Mouse (Mus musculus) cortical plate, adult 2 months (tissue): ENCODE measurements at regions not wholly inside any gene's neighbourhood (a gene's known extent, or its start where the extent isn't known, plus 50 kb on each side); places are given as distances from the start of the nearest gene placed in this dataset.
A peak's percentile ranks its signal among the peaks of the same experiment; 100 is the strongest.

Source experiments
- H3K27ac ChIP-seq: fragments of 200-500 bp; 2 replicates; pipeline ENCODE4 v1.5.1; 2012; ENCODE audit warnings: low read length, control low read depth, inconsistent platforms; ENCODE audit not compliant: insufficient read depth
- H3K4me1 ChIP-seq: fragments of 200-500 bp; 2 replicates; pipeline ENCODE4 v1.6.1; 2011; ENCODE audit warnings: low read length; ENCODE audit not compliant: control insufficient read depth, insufficient read depth
- H3K4me3 ChIP-seq: fragments of 200-500 bp; 2 replicates; pipeline ENCODE4 v1.5.1; 2011; ENCODE audit warnings: mild to moderate bottlenecking, low read length, control low read depth; ENCODE audit not compliant: insufficient read depth
- CTCF ChIP-seq: fragments of 200-500 bp; IDR thresholded peaks from 2 replicates; pipeline ENCODE4 v1.5.1; 2011; ENCODE audit warnings: mild to moderate bottlenecking, control low read depth, low read length; ENCODE audit not compliant: insufficient read depth; ENCODE audit errors: extremely low read depth
- POLR2A ChIP-seq: fragments of 200-500 bp; IDR thresholded peaks from 2 replicates; pipeline ENCODE4 v1.6.1; 2011; ENCODE audit warnings: mild to moderate bottlenecking, low read length, control low read depth; ENCODE audit not compliant: insufficient read depth; ENCODE audit errors: extremely low read depth

- Histone ChIP-seq H3K4me3 (no peak overlapping the region), H3K4me1 (no peaks in the 10 kb centered on the region)
- no peak for TF ChIP-seq CTCF
- no peak for TF ChIP-seq POLR2A
Measured at GRCm38 (mm10) chr8:112933815-112934214, 364.0 kb downstream of the Cntnap4 start.

GRCm38 (mm10) chr8:112935411-112935810 lies 365.6 kb downstream of the Cntnap4 start:
- Histone ChIP-seq H3K4me3 (no peak overlapping the region), H3K27ac (no peak overlapping the region), H3K4me1 (no peaks in the 10 kb centered on the region)
- TF ChIP-seq CTCF = no peak
- TF ChIP-seq POLR2A = no peak

More at GRCm38 (mm10) chr8:112933815-112934214, 364.0 kb downstream of the Cntnap4 start:
- no peak overlapping the region for H3K27ac ChIP-seq

- H3K4me3 ChIP-seq = no peak overlapping the region
- no peak for TF ChIP-seq CTCF
- TF ChIP-seq POLR2A = no peak
- H3K27ac ChIP-seq = no peak overlapping the region
- no peaks in the 10 kb centered on the region for H3K4me1 ChIP-seq
Measured at GRCm38 (mm10) chr8:112935897-112936719, 366.3 kb downstream of the Cntnap4 start.

- no peak overlapping the region for H3K27ac ChIP-seq
- no peaks in the 10 kb centered on the region for H3K4me1 ChIP-seq
- H3K4me3 ChIP-seq = no peak overlapping the region
- TF ChIP-seq CTCF (peak; percentile 83), POLR2A (no peak)
Measured at GRCm38 (mm10) chr8:112972418-112972817, 402.6 kb downstream of the Cntnap4 start.

GRCm38 (mm10) chr8:112975734-112976133 lies 405.9 kb downstream of the Cntnap4 start:
- H3K4me1 ChIP-seq = no peaks in the 10 kb centered on the region
- TF ChIP-seq POLR2A (no peak), CTCF (no peak)
- no peak overlapping the region for H3K27ac ChIP-seq
- H3K4me3 ChIP-seq = no peak overlapping the region

GRCm38 (mm10) chr8:112976312-112976711 lies 406.5 kb downstream of the Cntnap4 start:
- Histone ChIP-seq H3K4me3 (no peak overlapping the region), H3K4me1 (no peaks in the 10 kb centered on the region), H3K27ac (no peak overlapping the region)
- TF ChIP-seq CTCF (no peak), POLR2A (no peak)

GRCm38 (mm10) chr8:112993781-112994180 lies 423.9 kb downstream of the Cntnap4 start:
- Histone ChIP-seq H3K27ac (no peak overlapping the region), H3K4me3 (no peak overlapping the region), H3K4me1 (no peaks in the 10 kb centered on the region)
- TF ChIP-seq POLR2A = no peak
- TF ChIP-seq CTCF = no peak

GRCm38 (mm10) chr8:113007356-113007755 lies 437.5 kb downstream of the Cntnap4 start:
- H3K27ac ChIP-seq = no peak overlapping the region
- H3K4me3 ChIP-seq = no peak overlapping the region
- no peaks in the 10 kb centered on the region for H3K4me1 ChIP-seq
- TF ChIP-seq POLR2A = no peak
- TF ChIP-seq CTCF = no peak

- TF ChIP-seq POLR2A (no peak), CTCF (no peak)
- Histone ChIP-seq H3K4me3 (no peak overlapping the region), H3K4me1 (no peaks in the 10 kb centered on the region), H3K27ac (no peak overlapping the region)
Measured at GRCm38 (mm10) chr8:113028880-113029279, 459.0 kb downstream of the Cntnap4 start.
